Mouse (Mus musculus) limb, embryonic 14.5 days (tissue): ENCODE results near the gene Fam19a5. TPM values are rescaled to one million over a fixed set of nuclear protein-coding genes. Genes with fewer than 3 reads are reported as not detected.
A peak's percentile ranks its signal among the peaks of the same experiment; 100 is the strongest.

Experiments
- ATAC-seq: fragments of 200-750 bp; cut with Nextera tagmentation; 2 replicates; pipeline ENCODE4 v1.8.0; 2017; ENCODE audit warnings: low read depth, moderate number of reproducible peaks, moderate TSS enrichment; ENCODE audit not compliant: low FRiP score
- DNase-seq: peaks from one replicate; pipeline ENCODE4 v3.0.0-alpha.2; 2015; ENCODE audit warnings: low spot score
- H3K27ac ChIP-seq: fragments of 300-500 bp; sonication (generic); replicated peaks from 2 replicates; pipeline ENCODE4 v1.5.1; 2014; ENCODE audit warnings: low read depth, mild to moderate bottlenecking, low read length, moderate library complexity, mixed read lengths
- H3K27me3 ChIP-seq: fragments of 300-500 bp; sonication (generic); 2 replicates; pipeline ENCODE4 v1.6.1; 2014; ENCODE audit warnings: low read length, mixed read lengths; ENCODE audit not compliant: control insufficient read depth, insufficient read depth
- H3K36me3 ChIP-seq: fragments of 300-500 bp; sonication (generic); 2 replicates; pipeline ENCODE4 v1.6.1; 2014; ENCODE audit warnings: mild to moderate bottlenecking, low read length, moderate library complexity, mixed read lengths; ENCODE audit not compliant: control insufficient read depth, insufficient read depth
- H3K4me1 ChIP-seq: fragments of 300-500 bp; sonication (generic); 2 replicates; pipeline ENCODE4 v1.6.1; 2014; ENCODE audit warnings: antibody characterized with exemption, low read length, mixed read lengths; ENCODE audit not compliant: control insufficient read depth, insufficient read depth
- H3K4me2 ChIP-seq: fragments of 300-500 bp; sonication (generic); replicated peaks from 2 replicates; pipeline ENCODE4 v1.6.1; 2014; ENCODE audit warnings: low read depth, mild to moderate bottlenecking, low read length, moderate library complexity; ENCODE audit not compliant: severe bottlenecking
- H3K4me3 ChIP-seq: fragments of 300-500 bp; sonication (generic); replicated peaks from 2 replicates; pipeline ENCODE4 v1.5.1; 2014; ENCODE audit warnings: low read length
- H3K9ac ChIP-seq: fragments of 300-500 bp; sonication (generic); 2 replicates; pipeline ENCODE4 v1.6.1; 2014; ENCODE audit warnings: mild to moderate bottlenecking, low read depth, low read length, moderate library complexity; ENCODE audit not compliant: severe bottlenecking
- H3K9me3 ChIP-seq: fragments of 300-500 bp; sonication (generic); 2 replicates; pipeline ENCODE4 v1.6.1; 2016; ENCODE audit warnings: low read length; ENCODE audit not compliant: control insufficient read depth
- POLR2A ChIP-seq: fragments of 200-500 bp; IDR thresholded peaks from 2 replicates; pipeline ENCODE4 v1.8.0; 2012; ENCODE audit warnings: inconsistent platforms, mild to moderate bottlenecking, moderate library complexity, borderline replicate concordance; ENCODE audit not compliant: insufficient read depth, insufficient read length; ENCODE audit errors: extremely low read depth
- WGBS: fragments of 180-500 bp; shearing (Covaris S2); extraction: QIAGEN DNeasy Blood & Tissue Kit; methylation state at CpG from one replicate; pipeline ENCODE4 v1.1.7; 2014; 5-methylcytosine and 5-hydroxymethylcytosine counted together
- polyA plus RNA-seq, 2 experiments: library from polyadenylated mRNA; depleted of rRNA in 1 of 2; stranded (reverse) in 1 of 2; unstranded in 1 of 2; fragments of >200 nt; fragmentation: Nextera tagmentation in 1 of 2; extraction: Ambion mirVana in 1 of 2; gene quantifications; 2 replicates each; pipeline versions ENCODE4 v1.2.1 to v1.2.3; 2012 to 2014

The Fam19a5 gene
- polyA plus RNA-seq, 2 experiments: 4.8 to 8.4 TPM

GRCm38 (mm10) chr15:87726657-87727236 is 182.6 kb downstream of the Fam19a5 start:
- WGBS: 85% methylated on average over 20 of the region's 20 CpGs
- no peaks in the 10 kb centered on the region for H3K27me3 ChIP-seq
- no peaks in the 10 kb centered on the region for H3K36me3 ChIP-seq
- H3K27ac ChIP-seq: no peak overlapping the region
- H3K4me3 ChIP-seq: no peak overlapping the region
- no peaks in the 10 kb centered on the region for H3K9me3 ChIP-seq
- no peak overlapping the region for H3K4me2 ChIP-seq
- DNase-seq (no peak), ATAC-seq (no peak)
- no peaks in the 10 kb centered on the region for H3K4me1 ChIP-seq
- no peak for TF ChIP-seq POLR2A
- no peak overlapping the region for H3K9ac ChIP-seq

- ATAC-seq (no peak), DNase-seq (no peak)
- no peaks in the 10 kb centered on the region for H3K9me3 ChIP-seq
- H3K27ac ChIP-seq: no peak overlapping the region
- no peaks in the 10 kb centered on the region for H3K36me3 ChIP-seq
- H3K9ac ChIP-seq: no peak overlapping the region
- H3K4me1 ChIP-seq: no peaks in the 10 kb centered on the region
- no peak overlapping the region for H3K4me3 ChIP-seq
- WGBS: 89% methylated on average over 4 of the region's 4 CpGs
- H3K4me2 ChIP-seq: no peak overlapping the region
- H3K27me3 ChIP-seq: no peaks in the 10 kb centered on the region
- TF ChIP-seq POLR2A: no peak
These were observed 192.2 kb downstream of the Fam19a5 start for GRCm38 (mm10) chr15:87736345-87736744.

- Histone ChIP-seq H3K27me3 (no peaks in the 10 kb centered on the region), H3K4me2 (no peak overlapping the region), H3K27ac (no peak overlapping the region), H3K4me3 (no peak overlapping the region), H3K36me3 (no peaks in the 10 kb centered on the region), H3K4me1 (no peaks in the 10 kb centered on the region), H3K9me3 (no peaks in the 10 kb centered on the region), H3K9ac (no peak overlapping the region)
- no peak for TF ChIP-seq POLR2A
- 72% methylated on average over 3 of the region's 3 CpGs for WGBS
- DNase-seq: no peak
- ATAC-seq: no peak
These were observed 211.4 kb downstream of the Fam19a5 start for GRCm38 (mm10) chr15:87755482-87755881.

GRCm38 (mm10) chr15:87765876-87766275 is 221.8 kb downstream of the Fam19a5 start:
- ATAC-seq: no peak
- WGBS: 65% methylated on average over 3 of the region's 3 CpGs
- no peak for TF ChIP-seq POLR2A
- no peak overlapping the region for H3K9ac ChIP-seq
- no peaks in the 10 kb centered on the region for H3K36me3 ChIP-seq
- H3K4me1 ChIP-seq: no peaks in the 10 kb centered on the region
- H3K4me2 ChIP-seq: no peak overlapping the region
- no peaks in the 10 kb centered on the region for H3K27me3 ChIP-seq
- H3K27ac ChIP-seq: no peak overlapping the region
- DNase-seq: peak; percentile 3
- H3K9me3 ChIP-seq: no peaks in the 10 kb centered on the region
- H3K4me3 ChIP-seq: no peak overlapping the region

GRCm38 (mm10) chr15:87773955-87774354 is 229.9 kb downstream of the Fam19a5 start:
- Histone ChIP-seq H3K27ac (no peak overlapping the region), H3K4me1 (no peaks in the 10 kb centered on the region), H3K4me3 (no peak overlapping the region), H3K4me2 (no peak overlapping the region), H3K9me3 (no peaks in the 10 kb centered on the region), H3K9ac (no peak overlapping the region), H3K36me3 (no peaks in the 10 kb centered on the region), H3K27me3 (no peaks in the 10 kb centered on the region)
- no peak for ATAC-seq
- TF ChIP-seq POLR2A: no peak
- 61% methylated on average over 4 of the region's 4 CpGs for WGBS
- DNase-seq: no peak

- Histone ChIP-seq H3K36me3 (no peaks in the 10 kb centered on the region), H3K27ac (no peak overlapping the region), H3K9me3 (no peaks in the 10 kb centered on the region), H3K9ac (no peak overlapping the region), H3K4me3 (no peak overlapping the region), H3K4me1 (no peaks in the 10 kb centered on the region), H3K27me3 (no peaks in the 10 kb centered on the region), H3K4me2 (no peak overlapping the region)
- DNase-seq (no peak), ATAC-seq (no peak)
- 80% methylated on average over 2 of the region's 2 CpGs for WGBS
- TF ChIP-seq POLR2A: no peak
These were observed 239.2 kb downstream of the Fam19a5 start for GRCm38 (mm10) chr15:87783331-87783730.
